Mouse (Mus musculus): ENCODE results near the gene Fam207a. TPM values are rescaled to one million over a fixed set of nuclear protein-coding genes. Genes with fewer than 3 reads are reported as not detected.

Gene Fam207a
- total and polyA plus RNA-seq, 3 experiments: 70.6 to 74.0 TPM; not detected in 1

GRCm38 (mm10) chr10:77504143-77504542, 11.4 kb downstream of the Fam207a start:
- Histone ChIP-seq H3K4me1 (ENCODE audit: control insufficient read depth in 1 of 2, insufficient read depth in 2 of 2, low read length in 2 of 2) (no peaks in the 10 kb centered on the region), H3K79me2 (ENCODE audit: control insufficient read depth, insufficient read depth, low read length, poor library complexity) (peaks cover 5% of the 10 kb centered on the region; the same call in 1 of the 2 replicates), H3K4me3 (ENCODE audit: control insufficient read depth in 1 of 2, insufficient read depth in 1 of 2, low read depth in 2 of 2, low read length in 2 of 2) (no peak overlapping the region), H3K27ac (ENCODE audit: control insufficient read depth, low read depth, low read length) (no peak overlapping the region), H3K36me3 (ENCODE audit: control insufficient read depth in 1 of 2, insufficient read depth in 2 of 2, low read length in 2 of 2) (peaks cover 0 to 10% of the 10 kb centered on the region in 2 experiments; a peak in 3 of 4 replicates), H3K9ac (ENCODE audit: control insufficient read depth, low read depth, low read length, poor library complexity, severe bottlenecking) (no peak overlapping the region), H3K27me3 (ENCODE audit: control insufficient read depth in 1 of 2, insufficient read depth in 2 of 2, low read length in 2 of 2) (no peaks in the 10 kb centered on the region), H3K9me3 (replicated peaks; ENCODE audit: insufficient read depth, low read length) (no peaks in the 10 kb centered on the region)
- DNase-seq (ENCODE audit: low read depth, low spot score): no peak
- TF ChIP-seq TBP (IDR thresholded peaks at IDR 0.05; ENCODE audit: low read depth, low read length): no peak
- no peak for TF ChIP-seq MAZ (IDR thresholded peaks at IDR 0.05; ENCODE audit: low read depth, low read length)
- TF ChIP-seq ZMIZ1 (IDR thresholded peaks at IDR 0.05; ENCODE audit: low read depth, low read length): no peak
- no peak for TF ChIP-seq ELF1 (IDR thresholded peaks at IDR 0.05; ENCODE audit: low read depth, low read length)
- no peak for TF ChIP-seq SIN3A (IDR thresholded peaks at IDR 0.05; ENCODE audit: low read length)
- no peak for TF ChIP-seq CTCF (IDR thresholded peaks at IDR 0.05 in 2 of 3, conservative IDR thresholded peaks at IDR 0.05 in 1 of 3; ENCODE audit: control insufficient read depth in 1 of 3, insufficient read depth in 1 of 3, low read depth in 2 of 3, low read length in 3 of 3, poor library complexity in 1 of 3, severe bottlenecking in 1 of 3)
- no peak for TF ChIP-seq CHD2 (IDR thresholded peaks at IDR 0.05; ENCODE audit: low read length)
- TF ChIP-seq HCFC1 (IDR thresholded peaks at IDR 0.05; ENCODE audit: low read depth, low read length): no peak
- no peak for TF ChIP-seq MEF2A (IDR thresholded peaks at IDR 0.05; ENCODE audit: extremely low read depth, insufficient replicate concordance, low read depth, low read length, poor library complexity, severe bottlenecking)
- no peak for TF ChIP-seq GATA1 (IDR thresholded peaks at IDR 0.05; ENCODE audit: low read depth, low read length)
- TF ChIP-seq RCOR1 (IDR thresholded peaks at IDR 0.05; ENCODE audit: low read depth, low read length): no peak
- TF ChIP-seq KAT2A (conservative IDR thresholded peaks at IDR 0.05; ENCODE audit: low read depth, low read length): no peak
- no peak for TF ChIP-seq POLR2AphosphoS5 (IDR thresholded peaks at IDR 0.05; ENCODE audit: borderline replicate concordance, low read depth, low read length)
- no peak for TF ChIP-seq ZNF384 (IDR thresholded peaks at IDR 0.05; ENCODE audit: low read depth, low read length)
- no peak for TF ChIP-seq MYB (IDR thresholded peaks at IDR 0.05; ENCODE audit: low read depth, low read length)
- TF ChIP-seq ZC3H11A (IDR thresholded peaks at IDR 0.05; ENCODE audit: low read depth, low read length): no peak
- no peak for TF ChIP-seq MAFK (IDR thresholded peaks at IDR 0.05; ENCODE audit: borderline replicate concordance, low read depth, low read length)

DNA sequence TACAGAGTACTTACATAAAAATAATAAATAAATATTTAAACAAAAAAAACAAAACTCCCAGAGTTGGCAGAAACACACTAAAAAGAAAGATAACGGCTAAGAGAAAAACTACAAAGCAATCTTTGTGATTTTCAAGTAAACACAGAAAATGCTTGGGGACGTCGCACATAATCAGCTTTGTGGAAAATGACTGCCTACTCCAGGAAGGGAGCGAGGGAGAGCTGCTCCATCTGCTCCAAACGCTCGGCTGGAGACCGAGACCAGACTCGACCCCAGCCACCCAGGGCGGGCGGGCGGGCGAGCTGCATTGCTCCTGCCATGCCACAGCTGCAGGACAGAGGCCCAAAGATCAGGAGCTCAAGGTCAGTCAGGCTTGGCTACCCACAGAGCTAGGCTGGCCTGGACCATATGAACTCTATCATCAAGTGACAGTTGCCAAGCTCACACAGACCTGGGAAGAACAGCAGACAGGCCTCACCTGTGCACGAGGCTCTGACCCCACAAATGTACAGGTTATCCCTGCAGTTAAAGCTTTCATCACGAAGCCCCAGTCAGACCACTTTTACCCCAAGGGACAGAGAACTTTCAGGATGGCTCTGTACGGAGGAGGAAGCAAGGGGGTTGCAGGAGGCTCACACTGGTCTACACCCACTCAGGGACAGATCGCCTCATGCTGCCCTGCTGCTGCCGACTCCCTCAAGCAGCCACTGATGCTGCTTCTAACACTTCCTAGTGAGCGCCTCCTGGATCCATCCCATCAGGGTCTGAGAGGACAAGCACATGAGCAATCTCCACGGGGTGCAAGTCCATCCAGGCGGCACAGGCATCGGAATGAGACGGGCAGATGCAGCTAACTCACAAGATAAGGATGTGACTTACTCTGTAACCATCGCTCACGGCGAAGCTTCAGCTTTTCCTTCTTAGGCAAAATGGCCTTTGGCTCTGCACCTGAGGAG, 12.3 kb downstream of the Fam207a start:
- H3K27me3 ChIP-seq (ENCODE audit: control insufficient read depth in 1 of 2, insufficient read depth in 2 of 2, low read length in 2 of 2): no peaks in the 10 kb centered on the region
- DNase-seq (ENCODE audit: low read depth, low spot score): no peak
- peaks cover 0 to 10% of the 10 kb centered on the region in 2 experiments; a peak in 3 of 4 replicates for H3K36me3 ChIP-seq (ENCODE audit: control insufficient read depth in 1 of 2, insufficient read depth in 2 of 2, low read length in 2 of 2)
- no peaks in the 10 kb centered on the region for H3K9me3 ChIP-seq (replicated peaks; ENCODE audit: insufficient read depth, low read length)
- H3K9ac ChIP-seq (ENCODE audit: control insufficient read depth, low read depth, low read length, poor library complexity, severe bottlenecking): no peak overlapping the region
- H3K79me2 ChIP-seq (ENCODE audit: control insufficient read depth, insufficient read depth, low read length, poor library complexity): peaks cover 4% of the 10 kb centered on the region; the same call in 1 of the 2 replicates
- TF ChIP-seq RAD21 (IDR thresholded peaks at IDR 0.05; ENCODE audit: low read depth, low read length): no peak
- no peak for TF ChIP-seq TAL1 (IDR thresholded peaks at IDR 0.05; ENCODE audit: low read length)
- TF ChIP-seq ELF1 (IDR thresholded peaks at IDR 0.05; ENCODE audit: low read depth, low read length): no peak
- TF ChIP-seq GATA1 (IDR thresholded peaks at IDR 0.05; ENCODE audit: low read depth, low read length): no peak
- TF ChIP-seq RCOR1 (IDR thresholded peaks at IDR 0.05; ENCODE audit: low read depth, low read length): no peak
- no peak for TF ChIP-seq CTCF (IDR thresholded peaks at IDR 0.05 in 2 of 3, conservative IDR thresholded peaks at IDR 0.05 in 1 of 3; ENCODE audit: control insufficient read depth in 1 of 3, insufficient read depth in 1 of 3, low read depth in 2 of 3, low read length in 3 of 3, poor library complexity in 1 of 3, severe bottlenecking in 1 of 3)
- H3K4me1 ChIP-seq (ENCODE audit: control insufficient read depth in 1 of 2, insufficient read depth in 2 of 2, low read length in 2 of 2): no peaks in the 10 kb centered on the region
- no peak overlapping the region for H3K27ac ChIP-seq (ENCODE audit: control insufficient read depth, low read depth, low read length)
- H3K4me3 ChIP-seq (ENCODE audit: control insufficient read depth in 1 of 2, insufficient read depth in 1 of 2, low read depth in 2 of 2, low read length in 2 of 2): no peak overlapping the region

All from MEL (cell line).